9 mouse cellular contexts compared by ENCODE assay signal in the genomic region with DNA sequence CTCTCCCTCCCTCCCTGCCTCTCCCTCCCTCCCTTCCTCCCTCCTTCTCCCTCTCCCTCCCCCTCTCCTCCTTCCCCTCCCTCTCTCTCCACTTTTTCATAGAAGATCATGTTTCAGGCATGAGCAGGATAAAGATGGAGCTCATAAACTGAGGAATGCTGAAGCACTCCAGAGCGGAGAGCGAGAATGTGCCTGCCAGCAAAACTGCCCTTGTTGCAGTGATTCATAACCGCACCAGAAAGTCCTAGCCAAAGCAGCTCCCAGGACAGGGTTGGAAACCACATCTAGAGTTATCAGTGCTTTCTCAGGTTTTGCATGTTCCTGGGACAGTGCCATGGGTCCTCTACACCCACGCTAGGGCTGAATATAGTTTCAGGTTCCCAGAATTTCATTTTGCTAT.
A peak's percentile ranks its signal among the peaks of the same experiment; 100 is the strongest.
DNase-seq lines count a peak whose midpoint lies in the region; ATAC-seq and TF ChIP-seq lines count a peak whose summit lies in the region.
"Had no signal": no experiment of that assay in that cellular context is flagged by ENCODE, and none has a peak within 500 bp of the region (broad histone marks: within the 10 kb centered on the region; RNA-seq: fewer than 3 reads in every experiment).

No protein-coding gene starts in this region.

- no peak for TF ChIP-seq CTCF in heart, postnatal 0 days (IDR thresholded peaks at IDR 0.05; ENCODE audit: low read depth)

- no peaks in the 10 kb centered on the region for H3K27me3 ChIP-seq in heart, embryonic 10.5 days (ENCODE audit: insufficient read depth, poor library complexity, severe bottlenecking)
- H3K27me3 ChIP-seq in embryonic facial prominence, embryonic 11.5 days (ENCODE audit: control insufficient read depth, insufficient read depth, low read length): no peaks in the 10 kb centered on the region
- no peaks in the 10 kb centered on the region for H3K27me3 ChIP-seq in heart, postnatal 0 days (ENCODE audit: control insufficient read depth, insufficient read depth, low read length)
- H3K27me3 ChIP-seq in limb, embryonic 14.5 days (ENCODE audit: control insufficient read depth, insufficient read depth, low read length): no peaks in the 10 kb centered on the region
- H3K27me3 ChIP-seq in forebrain, embryonic 14.5 days (replicated peaks; ENCODE audit: control insufficient read depth, insufficient read depth, low read length): no peaks in the 10 kb centered on the region
- H3K27me3 ChIP-seq: neural tube, embryonic 12.5 days had no signal

- H3K4me1 ChIP-seq in heart, embryonic 10.5 days: 0 out of 2 replicates have a peak, but pooled peaks cover 7% of the 10 kb centered on the region
- no peaks in the 10 kb centered on the region for H3K4me1 ChIP-seq in embryonic facial prominence, embryonic 11.5 days (ENCODE audit: control insufficient read depth, insufficient read depth, low read length)
- H3K4me1 ChIP-seq in heart, postnatal 0 days (ENCODE audit: control insufficient read depth, insufficient read depth): peaks cover 3% of the 10 kb centered on the region; the same call in 1 of the 2 replicates
- H3K4me1 ChIP-seq in limb, embryonic 14.5 days (ENCODE audit: control insufficient read depth, insufficient read depth, low read length): 0 out of 2 replicates have a peak, but pooled peaks cover 2% of the 10 kb centered on the region
- no peaks in the 10 kb centered on the region for H3K4me1 ChIP-seq in forebrain, embryonic 14.5 days (ENCODE audit: control insufficient read depth, insufficient read depth, low read length)
- H3K4me1 ChIP-seq: neural tube, embryonic 12.5 days had no signal

- 52% methylated on average over 4 of the region's 4 CpGs for WGBS in heart, embryonic 10.5 days
- WGBS in embryonic facial prominence, embryonic 11.5 days: 34% methylated on average over 4 of the region's 4 CpGs
- WGBS in heart, postnatal 0 days: 22% methylated on average over 4 of the region's 4 CpGs
- 7% methylated on average over 4 of the region's 4 CpGs for WGBS in limb, embryonic 14.5 days
- 76% methylated on average over 4 of the region's 4 CpGs for WGBS in forebrain, embryonic 14.5 days

- ATAC-seq in embryonic facial prominence, embryonic 11.5 days (replicated peaks; ENCODE audit: insufficient number of reproducible peaks, low FRiP score, low TSS enrichment, low read depth): no peak; the same call in 1 of the 2 replicates
- peak; percentile 55 for ATAC-seq in heart, postnatal 0 days (ENCODE audit: insufficient read depth, low read depth)
- ATAC-seq in limb, embryonic 14.5 days (ENCODE audit: low FRiP score, low read depth): peak; percentile 91
- no peak for ATAC-seq in forebrain, embryonic 14.5 days

- H3K9ac ChIP-seq in embryonic facial prominence, embryonic 11.5 days (replicated peaks; ENCODE audit: low read length): no peak overlapping the region
- H3K9ac ChIP-seq in heart, postnatal 0 days (replicated peaks; ENCODE audit: low read depth, low read length): no peak overlapping the region
- no peak overlapping the region for H3K9ac ChIP-seq in limb, embryonic 14.5 days (ENCODE audit: low read depth, low read length, severe bottlenecking)
- no peak overlapping the region for H3K9ac ChIP-seq in forebrain, embryonic 14.5 days (ENCODE audit: low read length)
- H3K9ac ChIP-seq: neural tube, embryonic 12.5 days had no signal

- no peak overlapping the region for H3K4me2 ChIP-seq in embryonic facial prominence, embryonic 11.5 days (ENCODE audit: low read depth, low read length)
- no peak overlapping the region for H3K4me2 ChIP-seq in heart, postnatal 0 days (ENCODE audit: low read depth, low read length)
- no peak overlapping the region for H3K4me2 ChIP-seq in limb, embryonic 14.5 days (replicated peaks; ENCODE audit: low read depth, low read length, severe bottlenecking)
- H3K4me2 ChIP-seq in forebrain, embryonic 14.5 days (ENCODE audit: low read length): no peak overlapping the region
- H3K4me2 ChIP-seq: neural tube, embryonic 12.5 days had no signal

- H3K4me3 ChIP-seq in heart, embryonic 10.5 days: no peak overlapping the region
- no peak overlapping the region for H3K4me3 ChIP-seq in embryonic facial prominence, embryonic 11.5 days (ENCODE audit: low read depth, low read length)
- H3K4me3 ChIP-seq in heart, postnatal 0 days (ENCODE audit: low read depth, low read length): no peak overlapping the region
- no peak overlapping the region for H3K4me3 ChIP-seq in limb, embryonic 14.5 days (replicated peaks; ENCODE audit: low read length)
- H3K4me3 ChIP-seq in forebrain, embryonic 14.5 days (ENCODE audit: low read depth, low read length): no peak overlapping the region
- H3K4me3 ChIP-seq: neural tube, embryonic 12.5 days had no signal

- H3K9me3 ChIP-seq in heart, embryonic 10.5 days: no peaks in the 10 kb centered on the region
- H3K9me3 ChIP-seq in embryonic facial prominence, embryonic 11.5 days (replicated peaks; ENCODE audit: control insufficient read depth, low read length): no peaks in the 10 kb centered on the region
- no peaks in the 10 kb centered on the region for H3K9me3 ChIP-seq in heart, postnatal 0 days (replicated peaks; ENCODE audit: control insufficient read depth, low read length)
- H3K9me3 ChIP-seq in limb, embryonic 14.5 days (ENCODE audit: control insufficient read depth, low read length): no peaks in the 10 kb centered on the region
- no peaks in the 10 kb centered on the region for H3K9me3 ChIP-seq in forebrain, embryonic 14.5 days (replicated peaks; ENCODE audit: control insufficient read depth, low read length)
- H3K9me3 ChIP-seq: neural tube, embryonic 12.5 days had no signal

- no peak for TF ChIP-seq EP300 in heart, postnatal 0 days (IDR thresholded peaks at IDR 0.05; ENCODE audit: low read depth)

- peak; percentile 96 for DNase-seq in heart, adult 11 months
- no peak for DNase-seq in heart, embryonic 10.5 days (ENCODE audit: low spot score)
- peak; percentile 63 for DNase-seq in embryonic facial prominence, embryonic 11.5 days (ENCODE audit: low spot score)
- DNase-seq in heart, postnatal 0 days (ENCODE audit: low spot score): peak; percentile 47
- DNase-seq in limb, embryonic 14.5 days (ENCODE audit: low spot score): peak; percentile 88
- no peak for DNase-seq in cerebellum, adult 9-11 months
- no peak for DNase-seq in spleen, postnatal 4 days (ENCODE audit: low spot score in 2 of 2)
- DNase-seq in forebrain, embryonic 14.5 days (ENCODE audit: low spot score): no peak

- no peak for TF ChIP-seq POLR2A in limb, embryonic 14.5 days (IDR thresholded peaks at IDR 0.05; ENCODE audit: borderline replicate concordance, extremely low read depth, insufficient read depth, insufficient read length)

- H3K36me3 ChIP-seq in heart, embryonic 10.5 days: no peaks in the 10 kb centered on the region
- H3K36me3 ChIP-seq in embryonic facial prominence, embryonic 11.5 days (replicated peaks; ENCODE audit: control insufficient read depth, insufficient read depth, low read depth, low read length): no peaks in the 10 kb centered on the region
- no peaks in the 10 kb centered on the region for H3K36me3 ChIP-seq in heart, postnatal 0 days (replicated peaks; ENCODE audit: control insufficient read depth, insufficient read depth, low read length)
- no peaks in the 10 kb centered on the region for H3K36me3 ChIP-seq in limb, embryonic 14.5 days (ENCODE audit: control insufficient read depth, insufficient read depth, low read length)
- no peaks in the 10 kb centered on the region for H3K36me3 ChIP-seq in forebrain, embryonic 14.5 days (ENCODE audit: control insufficient read depth, insufficient read depth, low read length)
- H3K36me3 ChIP-seq: neural tube, embryonic 12.5 days had no signal

- no peak overlapping the region for H3K27ac ChIP-seq in heart, embryonic 10.5 days
- no peak overlapping the region for H3K27ac ChIP-seq in embryonic facial prominence, embryonic 11.5 days (replicated peaks; ENCODE audit: low read depth, low read length)
- no peak overlapping the region for H3K27ac ChIP-seq in heart, postnatal 0 days (ENCODE audit: low read depth)
- H3K27ac ChIP-seq in limb, embryonic 14.5 days (replicated peaks; ENCODE audit: low read depth, low read length): peak overlapping the region; percentile 76
- H3K27ac ChIP-seq in forebrain, embryonic 14.5 days (ENCODE audit: low read depth, low read length): no peak overlapping the region
- H3K27ac ChIP-seq: neural tube, embryonic 12.5 days had no signal

Comparison
In these comparisons a context has a peak if more than half of its experiments do, and no peak if none do; other contexts are left out.
1. DNase-seq: peak in heart, adult 11 months (single experiment), embryonic facial prominence, embryonic 11.5 days (single experiment), heart, postnatal 0 days (single experiment) and limb, embryonic 14.5 days (single experiment); none in heart, embryonic 10.5 days (single experiment), cerebellum, adult 9-11 months (single experiment), spleen, postnatal 4 days (0 of 2) and forebrain, embryonic 14.5 days (single experiment).
2. ATAC-seq: peak in heart, postnatal 0 days (single experiment) and limb, embryonic 14.5 days (single experiment); none in embryonic facial prominence, embryonic 11.5 days (single experiment) and forebrain, embryonic 14.5 days (single experiment).